ENCODE assay signal across 8 mouse cellular contexts in genomic region chr1:75381482-75382355, GRCm38 (mm10). TPM values are rescaled to one million over a fixed set of nuclear protein-coding genes. Genes with fewer than 3 reads are reported as not detected.
DNase-seq lines count a peak whose midpoint lies in the region; TF ChIP-seq lines count a peak whose summit lies in the region.

No protein-coding gene starts in this region.

- peak; percentile 81; the same call in 1 of the 2 replicates for TF ChIP-seq POLR2A in cortical plate, adult 2 months (IDR thresholded peaks at IDR 0.05; ENCODE audit: extremely low read depth, insufficient read depth, low read length)
- peak; percentile 17; the same call in 1 of the 2 replicates for TF ChIP-seq POLR2A in olfactory bulb, adult 2 months (IDR thresholded peaks at IDR 0.05; ENCODE audit: insufficient read depth, low read depth, low read length)

- H3K4me1 ChIP-seq in cortical plate, adult 2 months (ENCODE audit: control insufficient read depth, insufficient read depth, low read length): 0 out of 2 replicates have a peak, but pooled peaks cover 1% of the 10 kb centered on the region
- H3K4me1 ChIP-seq in olfactory bulb, adult 2 months (ENCODE audit: control insufficient read depth, insufficient read depth, low read length): peaks cover 40% of the 10 kb centered on the region

- intact Hi-C loops in heart, postnatal 14 days (cut with DNase I): no loop called here

- TF ChIP-seq CTCF in cortical plate, adult 2 months (IDR thresholded peaks at IDR 0.05; ENCODE audit: extremely low read depth, insufficient read depth, low read length): no peak
- TF ChIP-seq CTCF in olfactory bulb, adult 2 months (IDR thresholded peaks at IDR 0.05; ENCODE audit: insufficient read depth, low read depth, low read length): peak; percentile 26; the same call in 1 of the 2 replicates

- 5% methylated on average over 43 of the region's 60 CpGs for WGBS in olfactory bulb, adult 2 months

- peak overlapping the region; percentile 61 for H3K4me3 ChIP-seq in cortical plate, adult 2 months (ENCODE audit: insufficient read depth, low read length)
- peak overlapping the region; percentile 90 for H3K4me3 ChIP-seq in olfactory bulb, adult 2 months (ENCODE audit: insufficient read depth, low read depth, low read length)

- H3K27ac ChIP-seq in cortical plate, adult 2 months (ENCODE audit: insufficient read depth, low read length): peak overlapping the region; percentile 98
- H3K27ac ChIP-seq in olfactory bulb, adult 2 months (ENCODE audit: insufficient read depth, low read depth, low read length): peak overlapping the region; percentile 98

- DNase-seq in layer of hippocampus, postnatal 10 days (ENCODE audit: low spot score in 2 of 2): peak; percentile 28 to 63
- no peak for DNase-seq in layer of hippocampus, adult 8-10 months (ENCODE audit: low spot score in 2 of 2)
- DNase-seq in Muller cell, postnatal 12 days (ENCODE audit: inconsistent ontology term): peak; percentile 58
- DNase-seq in heart, postnatal 14 days: peak; percentile 61 to 70
- DNase-seq in liver: peak; percentile 68
- no peak for DNase-seq in frontal cortex, postnatal 10 days (ENCODE audit: low spot score in 2 of 2)

RNA-seq across cellular contexts. Expression of gene Speg, which starts 6.6 kb away (rescaled TPM):
- total RNA-seq in layer of hippocampus, postnatal 10 days (2021): 100 to 1,000 TPM; 164 to 175 TPM
- 100 to 1,000 TPM; 168 to 185 (median 182) TPM for total RNA-seq in layer of hippocampus, adult 8-10 months (2022)
- polyA plus RNA-seq in cortical plate, adult 2 months (2012; rRNA removed): 164 and 170 TPM in 2 replicates
- total RNA-seq in heart, postnatal 14 days (2021): 100 to 1,000 TPM; 125 to 126 TPM
- not detected in 2 replicates for polyA plus RNA-seq in olfactory bulb, adult 2 months (2012; ENCODE audit: insufficient read depth, insufficient read length, low replicate concordance, missing spikeins)

RNA-seq across cellular contexts. Expression of gene Des, which starts 21.6 kb away (rescaled TPM):
- total RNA-seq in layer of hippocampus, postnatal 10 days (2021): 1 to 10 TPM; 1.2 to 1.8 TPM
- total RNA-seq in layer of hippocampus, adult 8-10 months (2022): 1 to 10 TPM in 3 of 4 experiments, under 1 TPM in 1; 0.60 to 1.9 (median 1.5) TPM
- polyA plus RNA-seq in cortical plate, adult 2 months (2012; rRNA removed): 3.0 and 3.2 TPM in 2 replicates
- total RNA-seq in heart, postnatal 14 days (2021): 1,000 to 10,000 TPM; 1,039 to 1,057 TPM
- polyA plus RNA-seq in olfactory bulb, adult 2 months (2012; ENCODE audit: insufficient read depth, insufficient read length, low replicate concordance, missing spikeins): not detected in 2 replicates

RNA-seq across cellular contexts. Expression of gene Gmppa, which starts 54.0 kb away (rescaled TPM):
- 10 to 100 TPM; 55.0 to 60.5 TPM for total RNA-seq in layer of hippocampus, postnatal 10 days (2021)
- 10 to 100 TPM; 58.3 to 77.2 (median 72.7) TPM for total RNA-seq in layer of hippocampus, adult 8-10 months (2022)
- polyA plus RNA-seq in cortical plate, adult 2 months (2012; rRNA removed): 103 and 104 TPM in 2 replicates
- 10 to 100 TPM; 32.3 to 32.5 TPM for total RNA-seq in heart, postnatal 14 days (2021)
- not detected in 2 replicates for polyA plus RNA-seq in olfactory bulb, adult 2 months (2012; ENCODE audit: insufficient read depth, insufficient read length, low replicate concordance, missing spikeins)

Comparison
In these comparisons a context has a peak if more than half of its experiments do, and no peak if none do; other contexts are left out.
1. DNase-seq: peak in layer of hippocampus, postnatal 10 days (2 of 2), Muller cell, postnatal 12 days (single experiment), heart, postnatal 14 days (2 of 2) and liver (single experiment); none in layer of hippocampus, adult 8-10 months (0 of 2) and frontal cortex, postnatal 10 days (0 of 2).
2. RNA of gene Des, which starts 21.6 kb away (total RNA-seq): 1,039 to 1,057 TPM in heart, postnatal 14 days; 1.2 to 1.8 TPM in layer of hippocampus, postnatal 10 days and 0.60 to 1.9 TPM in layer of hippocampus, adult 8-10 months; every median in the first group is over 100 times any median in the second.